Mouse (Mus musculus): ENCODE data around the gene Tyro3.

Tyro3 gene

DNA sequence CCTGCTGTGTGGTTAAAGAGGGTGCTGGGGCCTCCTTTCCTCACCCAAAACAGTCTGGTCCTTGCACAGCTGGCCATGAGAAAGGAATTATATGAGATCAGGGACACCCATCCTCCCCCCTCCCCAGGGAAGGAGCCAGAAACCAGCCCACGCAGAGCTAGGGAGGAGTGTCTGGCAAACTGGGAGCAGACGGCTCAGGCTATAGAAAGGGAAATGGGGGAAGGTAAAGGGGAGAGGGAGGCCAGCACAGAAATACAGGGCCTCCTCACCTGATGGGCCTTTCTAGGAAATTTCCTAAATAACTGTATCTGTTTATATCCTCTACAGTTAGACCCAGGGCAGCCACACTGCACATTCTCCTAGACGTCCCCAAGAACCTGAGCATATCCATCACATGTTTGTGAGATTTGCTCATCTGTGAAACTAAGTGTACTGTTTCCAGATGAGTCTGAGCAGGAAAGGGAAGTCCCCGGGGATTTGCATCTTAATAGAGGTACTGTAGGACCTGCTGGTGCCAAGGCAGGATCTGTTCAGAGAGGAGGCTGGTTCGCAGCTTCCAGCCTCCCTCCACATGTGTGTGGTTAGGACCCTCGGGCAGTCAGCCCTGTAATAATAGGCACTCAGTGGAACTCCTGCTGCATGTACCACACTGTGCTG, 6.2 kb downstream of the Tyro3 start:
- DNase-seq (ENCODE audit: extremely low read depth, low read depth, low spot score): no peak

DNA sequence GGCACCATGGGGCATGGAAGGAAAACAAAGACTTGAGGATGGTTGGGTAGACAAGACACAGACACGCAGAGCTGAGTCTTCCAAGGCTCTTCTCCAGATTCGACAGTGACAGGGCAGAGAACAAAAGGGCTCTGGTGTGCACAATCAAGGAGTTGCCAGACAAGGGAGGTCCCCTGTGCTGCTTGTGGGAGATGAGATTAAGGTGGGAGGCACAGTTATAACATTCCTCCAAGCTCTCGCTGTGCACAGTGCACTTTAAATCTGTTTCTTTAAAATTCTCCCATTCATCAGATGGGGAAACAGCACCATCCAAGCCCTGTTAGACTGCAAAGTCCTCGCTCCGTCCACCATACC, 6.7 kb downstream of the Tyro3 start:
- no peak for DNase-seq (ENCODE audit: extremely low read depth, low read depth, low spot score)

DNA sequence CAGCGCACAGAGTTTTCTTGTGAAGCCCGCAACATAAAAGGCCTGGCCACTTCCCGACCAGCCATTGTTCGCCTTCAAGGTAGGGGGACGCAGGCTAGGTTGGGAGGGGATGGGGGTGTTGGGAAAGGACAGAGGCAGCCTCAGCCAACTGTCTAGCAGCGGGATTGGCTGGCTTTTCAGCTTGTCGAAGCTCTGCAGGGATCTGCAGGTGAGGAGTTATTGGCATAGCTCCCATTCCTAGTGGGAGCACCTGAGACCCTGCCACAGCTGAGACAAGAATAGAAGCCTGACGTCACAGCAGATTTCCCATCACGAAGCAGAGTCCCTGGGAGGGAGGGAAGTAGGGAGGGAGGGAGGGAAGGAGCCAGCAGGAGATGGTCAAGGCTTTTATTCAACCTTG, 7.2 kb downstream of the Tyro3 start:
- no peak for DNase-seq (ENCODE audit: extremely low read depth, low read depth, low spot score)

- DNase-seq (ENCODE audit: extremely low read depth, low read depth, low spot score): no peak
These were observed 8.0 kb downstream of the Tyro3 start for GRCm38 (mm10) chr2:119805536-119805935.

DNA sequence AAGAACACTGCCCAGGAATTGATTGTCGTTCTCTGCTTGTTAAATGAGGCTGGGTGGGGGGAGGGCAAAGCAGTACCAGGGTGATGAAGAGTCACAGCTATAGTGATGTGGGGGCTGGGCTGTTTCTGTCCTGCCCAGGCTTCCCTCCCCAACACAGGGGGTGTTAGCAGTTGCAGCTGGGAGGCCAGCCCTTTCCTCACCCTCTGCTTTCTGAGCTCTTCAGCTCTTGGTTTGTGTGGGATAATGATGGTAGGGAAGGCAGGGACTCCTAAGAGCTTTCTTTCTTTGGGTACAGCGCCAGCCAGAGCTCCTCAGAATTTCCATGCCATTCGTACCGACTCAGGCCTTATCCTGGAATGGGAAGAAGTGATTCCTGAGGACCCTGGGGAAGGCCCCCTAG, 10.9 kb downstream of the Tyro3 start:
- DNase-seq (ENCODE audit: extremely low read depth, low read depth, low spot score): no peak

GRCm38 (mm10) chr2:119808881-119809280, 11.3 kb downstream of the Tyro3 start:
- DNase-seq (ENCODE audit: extremely low read depth, low read depth, low spot score): no peak

DNA sequence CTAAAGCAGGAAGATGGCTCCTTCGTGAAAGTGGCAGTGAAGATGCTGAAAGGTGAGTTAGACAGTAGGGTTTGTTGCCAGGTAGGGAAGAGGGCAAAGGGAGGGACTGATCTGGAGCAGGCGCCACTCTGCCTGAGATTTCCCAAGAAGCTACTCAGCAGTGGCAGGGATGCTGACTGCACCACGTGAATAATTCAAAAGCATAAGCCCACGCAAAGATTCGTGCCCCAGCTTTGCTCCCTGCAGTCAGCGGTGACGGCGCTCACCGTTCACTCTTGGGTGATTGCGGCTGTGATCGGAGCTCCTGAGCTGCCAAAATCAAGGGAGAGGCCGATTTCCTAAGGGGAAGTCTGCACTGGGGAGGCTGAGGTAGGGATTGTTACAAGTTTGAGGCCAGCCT, 13.4 kb downstream of the Tyro3 start:
- DNase-seq (ENCODE audit: extremely low read depth, low read depth, low spot score): no peak

DNA sequence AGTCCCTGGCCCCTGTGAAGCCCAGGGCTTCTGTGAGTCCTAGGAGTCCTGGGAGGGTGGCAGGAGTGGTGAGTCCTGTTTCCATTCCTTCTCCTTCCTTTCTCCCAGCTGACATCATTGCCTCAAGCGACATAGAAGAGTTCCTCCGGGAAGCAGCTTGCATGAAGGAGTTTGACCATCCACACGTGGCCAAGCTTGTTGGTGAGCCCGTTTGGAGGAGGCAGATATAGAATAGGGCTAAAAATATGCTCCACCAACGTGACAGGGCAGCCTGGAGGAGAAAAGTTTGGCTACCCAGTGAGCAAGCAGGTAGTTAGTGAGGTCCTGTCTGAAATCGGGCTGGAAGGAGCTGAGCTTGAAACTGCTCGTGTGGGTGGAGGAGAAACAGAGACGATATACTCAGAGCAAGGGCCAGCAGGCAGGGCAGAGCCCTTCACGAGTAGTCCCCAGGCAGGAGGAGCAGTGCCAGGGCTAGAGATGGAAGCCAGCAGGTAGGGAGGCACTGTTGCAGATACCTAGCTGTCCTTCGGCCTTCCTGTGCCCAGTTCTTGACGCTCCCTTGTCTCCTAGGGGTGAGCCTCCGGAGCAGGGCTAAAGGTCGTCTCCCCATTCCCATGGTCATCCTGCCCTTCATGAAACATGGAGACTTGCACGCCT, 14.1 kb downstream of the Tyro3 start:
- DNase-seq (ENCODE audit: extremely low read depth, low read depth, low spot score): no peak

DNA sequence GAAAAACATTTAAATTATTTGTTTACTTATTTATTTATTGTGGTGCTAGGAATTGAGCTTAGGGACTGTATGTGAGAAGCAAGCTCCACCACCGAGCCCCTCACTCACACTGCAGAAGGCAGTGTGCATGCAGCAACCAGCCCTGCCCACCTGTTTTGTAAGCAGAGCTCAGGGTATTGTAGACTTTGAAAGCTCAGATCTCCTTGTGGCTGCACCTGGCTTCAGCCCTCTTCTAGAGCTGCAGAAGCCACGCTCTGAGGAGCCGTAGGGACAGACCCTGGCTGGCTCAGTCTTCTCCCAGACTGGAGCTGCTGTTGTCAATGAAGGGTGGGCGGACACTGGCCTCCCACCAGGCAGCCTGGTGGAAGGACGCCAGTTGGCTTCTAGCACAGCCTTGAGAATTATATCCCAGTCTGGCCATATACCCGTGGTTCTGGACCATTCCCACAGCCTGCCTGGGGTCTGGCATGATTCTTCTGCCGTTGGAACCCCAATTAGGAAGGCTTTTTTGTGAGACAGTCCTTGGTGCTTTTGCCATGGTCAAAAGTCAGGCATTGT, 16.9 kb downstream of the Tyro3 start:
- DNase-seq (ENCODE audit: extremely low read depth, low read depth, low spot score): no peak

GRCm38 (mm10) chr2:119816611-119817010, 19.1 kb downstream of the Tyro3 start:
- no peak for DNase-seq (ENCODE audit: extremely low read depth, low read depth, low spot score)

DNA sequence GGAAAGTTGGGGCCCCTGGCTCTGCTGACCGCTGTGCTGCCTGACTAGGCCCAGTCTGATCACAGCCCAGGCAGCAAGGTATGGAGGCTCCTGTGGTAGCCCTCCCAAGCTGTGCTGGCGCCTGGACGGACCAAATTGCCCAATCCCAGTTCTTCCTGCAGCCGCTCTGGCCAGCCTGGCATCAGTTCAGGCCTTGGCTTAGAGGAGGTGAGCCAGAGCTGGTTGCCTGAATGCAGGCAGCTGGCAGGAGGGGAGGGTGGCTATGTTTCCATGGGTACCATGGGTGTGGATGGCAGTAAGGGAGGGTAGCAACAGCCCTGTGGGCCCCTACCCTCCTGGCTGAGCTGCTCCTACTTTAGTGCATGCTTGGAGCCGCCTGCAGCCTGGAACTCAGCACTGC, 19.5 kb downstream of the Tyro3 start:
- no peak for DNase-seq (ENCODE audit: extremely low read depth, low read depth, low spot score)

DNA sequence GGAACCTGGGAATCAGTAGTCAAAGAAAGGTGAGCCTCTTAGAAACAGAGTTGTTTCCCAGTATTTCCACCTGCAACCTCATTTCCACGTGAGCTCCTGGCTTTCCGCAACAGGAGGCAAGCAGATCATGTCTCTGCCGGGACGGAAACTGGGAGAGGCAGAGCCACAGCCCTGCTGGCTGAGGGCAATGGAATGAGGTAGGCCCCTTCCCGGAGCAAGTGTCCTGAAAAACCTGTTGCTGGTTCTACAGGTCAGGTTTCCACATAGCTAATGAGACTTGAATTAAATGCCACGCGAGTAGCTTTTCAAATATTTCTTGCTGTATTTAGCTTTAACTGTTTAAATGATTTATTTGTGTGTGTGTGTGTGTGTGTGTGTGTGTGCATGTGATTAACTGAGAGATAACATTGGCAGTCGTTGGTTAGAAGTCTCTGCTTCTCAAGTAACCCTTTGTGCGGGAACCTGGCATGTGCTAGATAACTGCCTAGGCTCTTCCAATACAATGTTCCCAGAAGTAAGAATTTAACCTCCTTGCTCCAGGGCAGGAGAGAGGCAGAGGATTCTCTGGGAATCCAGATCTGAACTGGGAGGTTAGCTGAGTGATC, 21.2 kb downstream of the Tyro3 start:
- no peak for DNase-seq (ENCODE audit: extremely low read depth, low read depth, low spot score)

GRCm38 (mm10) chr2:119821136-119821535, 23.6 kb downstream of the Tyro3 start:
- no peak for DNase-seq (ENCODE audit: extremely low read depth, low read depth, low spot score)

- DNase-seq (ENCODE audit: extremely low read depth, low read depth, low spot score): no peak
These were observed 33.0 kb downstream of the Tyro3 start for GRCm38 (mm10) chr2:119830579-119830978.

DNA sequence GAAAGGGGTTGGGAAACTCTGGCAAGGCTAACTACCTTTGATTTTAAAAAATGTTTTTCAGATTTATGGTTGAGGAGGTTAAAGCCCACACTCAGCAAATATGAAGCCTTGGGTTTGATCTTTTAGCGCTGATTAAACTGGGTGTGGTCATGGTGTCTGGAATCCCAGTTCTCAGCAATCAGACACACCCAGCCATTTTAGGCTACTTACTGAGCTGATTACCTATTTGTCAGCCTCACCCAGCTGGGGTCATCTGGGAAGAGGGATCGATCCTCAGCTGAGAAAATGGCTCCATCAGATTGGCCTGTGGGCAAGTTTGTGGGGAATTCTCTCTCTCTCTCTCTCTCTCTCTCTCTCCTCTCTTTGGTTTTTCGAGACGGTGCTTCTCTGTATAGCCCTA, 36.7 kb downstream of the Tyro3 start:
- no peak for DNase-seq (ENCODE audit: extremely low read depth, low read depth, low spot score)

DNA sequence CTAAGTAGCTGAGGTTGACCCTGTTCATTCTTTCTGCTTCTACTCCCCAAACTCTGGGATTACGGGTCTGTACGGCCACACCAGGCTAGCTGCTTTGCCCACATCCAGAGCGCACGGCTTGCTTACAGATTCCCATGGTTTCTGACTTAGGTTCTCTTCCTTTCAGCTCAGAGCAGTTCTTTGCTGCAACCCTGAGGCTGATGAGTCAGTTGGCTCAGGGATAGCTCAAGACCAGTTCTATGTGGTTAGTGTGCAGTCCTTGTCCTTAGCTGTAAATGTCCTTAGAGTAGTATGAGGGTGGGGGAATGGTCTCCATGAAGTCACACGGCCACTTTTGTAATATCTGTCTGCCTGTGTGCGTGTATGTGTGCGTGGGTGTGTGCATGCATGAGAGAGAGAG, 40.1 kb downstream of the Tyro3 start:
- no peak for DNase-seq (ENCODE audit: extremely low read depth, low read depth, low spot score)

- no peak for DNase-seq (ENCODE audit: extremely low read depth, low read depth, low spot score)
These were observed 41.0 kb downstream of the Tyro3 start for GRCm38 (mm10) chr2:119838363-119839156.

DNA sequence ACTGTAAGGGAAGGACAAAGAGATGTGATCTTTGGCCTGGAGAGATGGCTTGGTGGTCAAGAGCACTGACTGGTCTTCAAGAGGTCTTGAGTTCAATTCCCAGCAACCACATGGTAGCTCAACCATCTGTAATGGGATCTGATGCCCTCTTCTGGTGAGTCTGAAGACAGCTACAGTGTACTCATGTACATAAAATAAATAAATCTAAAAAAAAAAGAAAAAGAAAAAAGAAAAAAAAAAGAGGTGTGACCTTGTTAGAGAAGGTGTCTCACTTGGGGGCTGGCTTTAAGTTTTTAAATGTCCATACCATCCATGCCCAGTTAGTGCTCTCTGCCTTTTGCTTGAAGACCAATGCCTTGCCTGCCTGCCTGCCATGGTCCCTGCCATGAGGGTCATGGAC, 42.5 kb downstream of the Tyro3 start:
- no peak for DNase-seq (ENCODE audit: extremely low read depth, low read depth, low spot score)

- no peak for DNase-seq (ENCODE audit: extremely low read depth, low read depth, low spot score)
These were observed 44.5 kb downstream of the Tyro3 start for GRCm38 (mm10) chr2:119842000-119842399.

GRCm38 (mm10) chr2:119843526-119843925, 46.0 kb downstream of the Tyro3 start:
- no peak for DNase-seq (ENCODE audit: extremely low read depth, low read depth, low spot score)

- DNase-seq (ENCODE audit: extremely low read depth, low read depth, low spot score): no peak
These were observed 48.5 kb downstream of the Tyro3 start for GRCm38 (mm10) chr2:119845882-119846546.
